Mouse (Mus musculus) kidney, adult 2 months (tissue): ENCODE data around the gene Neb.

Source experiments
- CTCF ChIP-seq: fragments of 200-500 bp; conservative IDR thresholded peaks from 2 replicates; pipeline ENCODE4 v1.5.1; 2011; ENCODE audit warnings: low read depth, mild to moderate bottlenecking, control low read depth, low read length, moderate library complexity, mixed read lengths; ENCODE audit not compliant: insufficient read depth, insufficient read length
- POLR2A ChIP-seq: fragments of 200-500 bp; IDR thresholded peaks from one replicate; pipeline ENCODE4 v1.6.1; 2011; ENCODE audit warnings: low read depth, low read length, control low read depth

- TF ChIP-seq CTCF (no peak), POLR2A (no peak)
These were observed 73.7 kb downstream of the Neb start for GRCm38 (mm10) chr2:52304554-52304953.
